Mouse (Mus musculus) MEL (cell line): Measurements from ENCODE around the gene Zfp808. TPM values are rescaled to one million over a fixed set of nuclear protein-coding genes. Genes with fewer than 3 reads are reported as not detected.
A peak's percentile ranks its signal among the peaks of the same experiment; 100 is the strongest.
"Not testable (repeated sequence)": the region's sequence is repeated elsewhere in the genome, so short reads cannot be mapped to it uniquely, and the experiment has no call there.

ENCODE experiments used
- DNase-seq: peaks from one replicate; pipeline ENCODE4 v3.0.0; 2011; ENCODE audit warnings: low read depth, low spot score
- H3K27ac ChIP-seq: 2 replicates; pipeline ENCODE4 v1.5.1; 2012; ENCODE audit warnings: low read depth, mild to moderate bottlenecking, control low read depth, low read length, moderate library complexity; ENCODE audit not compliant: control insufficient read depth
- H3K27me3 ChIP-seq, 2 experiments: fragments of 150-350 bp in 1 of 2; sonication (generic) in 1 of 2; 2 replicates each; pipeline ENCODE4 v1.6.1; 2012; ENCODE audit warnings: low read length in 2 of 2, mild to moderate bottlenecking in 2 of 2, improper control_type of control experiment in 1 of 2, moderate library complexity in 1 of 2; ENCODE audit not compliant: insufficient read depth in 2 of 2, control insufficient read depth in 1 of 2
- H3K36me3 ChIP-seq, 2 experiments: 2 replicates each; pipeline ENCODE4 v1.6.1; 2012 to 2014; ENCODE audit warnings: low read length in 2 of 2, improper control_type of control experiment in 1 of 2, inconsistent platforms in 1 of 2, mild to moderate bottlenecking in 1 of 2; ENCODE audit not compliant: insufficient read depth in 2 of 2, control insufficient read depth in 1 of 2
- H3K4me1 ChIP-seq, 2 experiments: fragments of 150-350 bp in 1 of 2; sonication (generic) in 1 of 2; 2 replicates each; pipeline ENCODE4 v1.6.1; 2012; ENCODE audit warnings: low read length in 2 of 2, improper control_type of control experiment in 1 of 2, mild to moderate bottlenecking in 1 of 2; ENCODE audit not compliant: insufficient read depth in 2 of 2, control insufficient read depth in 1 of 2
- H3K4me3 ChIP-seq, 2 experiments: fragments of 150-350 bp in 1 of 2; sonication (generic) in 1 of 2; 2 replicates each; pipeline ENCODE4 v1.5.1; 2012; ENCODE audit warnings: low read depth in 2 of 2, low read length in 2 of 2, mild to moderate bottlenecking in 2 of 2, moderate library complexity in 2 of 2, control low read depth in 1 of 2, improper control_type of control experiment in 1 of 2; ENCODE audit not compliant: control insufficient read depth in 1 of 2, insufficient read depth in 1 of 2
- H3K79me2 ChIP-seq: 2 replicates; pipeline ENCODE4 v1.6.1; 2012; ENCODE audit warnings: mild to moderate bottlenecking, low read length, moderate library complexity; ENCODE audit not compliant: control insufficient read depth, poor library complexity, insufficient read depth
- H3K9ac ChIP-seq: 2 replicates; pipeline ENCODE4 v1.6.1; 2012; ENCODE audit warnings: low read depth, mild to moderate bottlenecking, control low read depth, low read length, moderate library complexity; ENCODE audit not compliant: control insufficient read depth, poor library complexity, severe bottlenecking
- H3K9me3 ChIP-seq: fragments of 150-350 bp; sonication (generic); replicated peaks from 2 replicates; pipeline ENCODE4 v1.6.1; 2012; ENCODE audit warnings: mild to moderate bottlenecking, low read length, improper control_type of control experiment, moderate library complexity; ENCODE audit not compliant: insufficient read depth
- CHD1 ChIP-seq: IDR thresholded peaks from 2 replicates; pipeline ENCODE4 v1.6.1; 2012; ENCODE audit warnings: low read depth, mild to moderate bottlenecking, inconsistent platforms, low read length, improper control_type of control experiment
- CTCF ChIP-seq, 3 experiments: IDR thresholded peaks in 2 of 3; conservative IDR thresholded peaks in 1 of 3; 2 replicates each; pipeline ENCODE4 v1.5.1; 2011 to 2012; ENCODE audit warnings: low read length in 3 of 3, low read depth in 2 of 3, mild to moderate bottlenecking in 2 of 3, improper control_type of control experiment in 1 of 3, inconsistent platforms in 1 of 3, mixed read lengths in 1 of 3, moderate library complexity in 1 of 3; ENCODE audit not compliant: control insufficient read depth in 1 of 3, insufficient read depth in 1 of 3, poor library complexity in 1 of 3, severe bottlenecking in 1 of 3
- E2F4 ChIP-seq: IDR thresholded peaks from 2 replicates; pipeline ENCODE4 v1.6.1; 2011; ENCODE audit warnings: low read depth, low read length, improper control_type of control experiment, borderline replicate concordance
- EP300 ChIP-seq, 2 experiments: IDR thresholded peaks; 2 replicates each; pipeline ENCODE4 v1.6.1; 2011; ENCODE audit warnings: improper control_type of control experiment in 2 of 2, low read length in 2 of 2, low read depth in 1 of 2, mild to moderate bottlenecking in 1 of 2
- HCFC1 ChIP-seq: IDR thresholded peaks from 2 replicates; pipeline ENCODE4 v1.6.1; 2012; ENCODE audit warnings: low read depth, mild to moderate bottlenecking, inconsistent platforms, low read length, improper control_type of control experiment, moderate library complexity
- JUND ChIP-seq: IDR thresholded peaks from 2 replicates; pipeline ENCODE4 v1.6.1; 2011; ENCODE audit warnings: low read depth, mild to moderate bottlenecking, improper control_type of control experiment, low read length
- MAX ChIP-seq: IDR thresholded peaks from 2 replicates; pipeline ENCODE4 v1.6.1; 2011; ENCODE audit warnings: low read length, improper control_type of control experiment
- MYB ChIP-seq: IDR thresholded peaks from 2 replicates; pipeline ENCODE4 v1.6.1; 2011; ENCODE audit warnings: mild to moderate bottlenecking, low read depth, low read length, improper control_type of control experiment
- MYC ChIP-seq: IDR thresholded peaks from 2 replicates; pipeline ENCODE4 v1.6.1; 2011; ENCODE audit warnings: low read depth, mild to moderate bottlenecking, low read length, improper control_type of control experiment, moderate library complexity
- NRF1 ChIP-seq: IDR thresholded peaks from 2 replicates; pipeline ENCODE4 v1.6.1; 2014; ENCODE audit warnings: low read depth, mild to moderate bottlenecking, inconsistent platforms, low read length, improper control_type of control experiment, moderate library complexity; ENCODE audit not compliant: poor library complexity, insufficient read depth, severe bottlenecking
- POLR2AphosphoS5 ChIP-seq: IDR thresholded peaks from 2 replicates; pipeline ENCODE4 v1.6.1; 2012; ENCODE audit warnings: low read depth, borderline replicate concordance, mild to moderate bottlenecking, inconsistent platforms, low read length, moderate library complexity, mixed read lengths
- RAD21 ChIP-seq: IDR thresholded peaks from 2 replicates; pipeline ENCODE4 v1.6.1; 2011; ENCODE audit warnings: mild to moderate bottlenecking, low read depth, low read length, improper control_type of control experiment
- SMC3 ChIP-seq: IDR thresholded peaks from 2 replicates; pipeline ENCODE4 v1.6.1; 2011; ENCODE audit warnings: low read depth, low read length, improper control_type of control experiment
- UBTF ChIP-seq: IDR thresholded peaks from 2 replicates; pipeline ENCODE4 v1.6.1; 2012; ENCODE audit warnings: low read depth, mild to moderate bottlenecking, inconsistent platforms, low read length, improper control_type of control experiment, moderate library complexity, borderline replicate concordance; ENCODE audit not compliant: insufficient read depth
- USF1 ChIP-seq: IDR thresholded peaks from 2 replicates; pipeline ENCODE4 v1.6.1; 2014; ENCODE audit warnings: low read depth, mild to moderate bottlenecking, inconsistent platforms, low read length, improper control_type of control experiment, moderate library complexity
- USF2 ChIP-seq, 2 experiments: IDR thresholded peaks; 2 replicates each; pipeline ENCODE4 v1.6.1; 2011 to 2012; ENCODE audit warnings: improper control_type of control experiment in 2 of 2, low read length in 2 of 2, borderline replicate concordance in 1 of 2, inconsistent platforms in 1 of 2, low read depth in 1 of 2, mild to moderate bottlenecking in 1 of 2; ENCODE audit not compliant: insufficient read depth in 1 of 2
- ZC3H11A ChIP-seq: IDR thresholded peaks from 2 replicates; pipeline ENCODE4 v1.6.1; 2012; ENCODE audit warnings: low read depth, mild to moderate bottlenecking, inconsistent platforms, low read length, improper control_type of control experiment
- polyA plus RNA-seq, 2 experiments: library from polyadenylated mRNA; stranded (reverse) in 1 of 2; unstranded in 1 of 2; fragments of >175 nt in 1 of 2; fragments of >200 nt in 1 of 2; gene quantifications; 2 replicates each; pipeline versions ENCODE4 v1.2.1 to v1.2.4; 2012; ENCODE audit warnings: low replicate concordance in 2 of 2, low read depth in 1 of 2; ENCODE audit not compliant: insufficient read length in 2 of 2, insufficient read depth in 1 of 2, missing spikeins in 1 of 2
- total RNA-seq: library from RNA; depleted of rRNA; stranded (reverse); fragments of 300-350 nt; gene quantifications from 2 replicates; pipeline ENCODE4 v1.2.3, GENCODE M21; 2012

Gene Zfp808
- total and polyA plus RNA-seq, 3 experiments, result 3.1 to 80.4 (median 4.1) TPM

DNA sequence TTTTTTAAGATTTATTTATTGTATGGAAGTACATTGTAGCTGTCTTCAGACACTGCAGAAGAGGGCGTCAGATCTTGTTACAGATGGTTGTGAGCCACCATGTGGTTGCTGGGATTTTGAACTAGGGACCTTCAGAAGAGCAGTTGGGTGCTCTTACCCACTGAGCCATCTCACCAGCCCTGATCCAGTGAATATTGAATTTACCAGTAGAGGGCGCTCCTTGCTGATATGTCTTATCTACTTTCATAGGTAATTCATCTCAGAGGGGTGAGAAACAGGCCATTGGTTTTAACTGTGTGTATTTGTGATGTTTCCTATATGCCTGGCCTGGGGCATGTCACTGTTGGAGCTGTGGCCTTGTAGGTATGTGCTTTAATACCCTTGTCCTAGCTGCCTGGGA is 13.8 kb upstream of the Zfp808 start:
- TF ChIP-seq CTCF (IDR thresholded peaks at IDR 0.05 in 2 of 3, conservative IDR thresholded peaks at IDR 0.05 in 1 of 3; ENCODE audit: control insufficient read depth in 1 of 3, insufficient read depth in 1 of 3, low read depth in 2 of 3, low read length in 3 of 3, poor library complexity in 1 of 3, severe bottlenecking in 1 of 3), result peak in 1 of 3 experiments; percentile 24; a peak in 2 of 6 replicates
- not testable (repeated sequence) for H3K79me2 ChIP-seq, H3K9me3 ChIP-seq, H3K9ac ChIP-seq, H3K4me1 ChIP-seq, H3K4me3 ChIP-seq, H3K27me3 ChIP-seq, H3K27ac ChIP-seq, H3K36me3 ChIP-seq
- peak; percentile 15 for DNase-seq

DNA sequence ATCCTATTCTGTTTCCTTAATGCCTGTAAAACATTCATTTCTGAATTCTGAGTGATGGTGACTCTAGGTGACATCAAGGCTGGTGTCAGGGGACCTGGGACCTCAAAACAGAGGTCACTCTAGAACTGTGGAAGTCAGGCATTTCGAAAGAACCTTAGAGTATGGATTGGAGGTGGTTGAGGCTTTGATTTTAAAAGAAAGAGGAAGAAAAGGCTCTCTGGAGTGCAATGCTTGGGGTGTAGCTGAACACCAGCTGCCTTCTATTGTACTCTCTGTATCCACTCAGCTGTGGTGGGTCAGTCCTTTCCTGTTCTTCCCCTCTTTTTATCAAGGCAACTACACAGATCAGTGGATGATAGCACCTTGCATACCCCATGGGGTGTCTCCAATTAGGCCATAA is 8.1 kb upstream of the Zfp808 start:
- H3K4me1 ChIP-seq, H3K27ac ChIP-seq, H3K9me3 ChIP-seq, H3K36me3 ChIP-seq, H3K9ac ChIP-seq, H3K79me2 ChIP-seq, H3K4me3 ChIP-seq, H3K27me3 ChIP-seq, DNase-seq: not testable (repeated sequence)

GRCm38 (mm10) chr13:62181835-62182755 is 52.4 kb downstream of the Zfp808 start:
- not testable (repeated sequence) for H3K27me3 ChIP-seq, H3K9me3 ChIP-seq, DNase-seq, H3K79me2 ChIP-seq, H3K36me3 ChIP-seq, H3K4me3 ChIP-seq, H3K9ac ChIP-seq, H3K4me1 ChIP-seq, H3K27ac ChIP-seq

DNA sequence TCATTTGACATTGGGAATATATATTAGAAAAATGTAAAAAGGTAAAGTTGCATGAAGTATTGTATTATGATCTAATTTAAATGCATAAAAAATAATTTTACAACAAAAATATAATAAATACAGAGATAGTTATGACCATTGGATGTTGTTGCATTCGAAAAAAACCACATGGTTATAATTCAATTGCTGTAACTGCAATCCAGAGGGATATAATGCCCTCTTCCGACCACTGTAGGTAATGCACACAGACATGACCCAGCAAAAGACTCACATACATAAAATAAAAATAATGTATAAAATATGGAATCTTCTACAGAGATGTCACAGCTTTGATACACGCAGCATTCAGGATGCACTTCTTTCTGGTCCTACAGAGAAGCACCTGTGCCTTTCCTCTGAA is 115.6 kb downstream of the Zfp808 start:
- peak; percentile 28 for DNase-seq
- Histone ChIP-seq H3K4me1 (no peaks in the 10 kb centered on the region), H3K27ac (no peak overlapping the region), H3K36me3 (no peaks in the 10 kb centered on the region), H3K9me3 (no peaks in the 10 kb centered on the region), H3K27me3 (no peaks in the 10 kb centered on the region), H3K79me2 (no peaks in the 10 kb centered on the region), H3K4me3 (no peak overlapping the region), H3K9ac (no peak overlapping the region)
- TF ChIP-seq MYB, result no peak
- no peak for TF ChIP-seq CHD1
- no peak for TF ChIP-seq MYC
- TF ChIP-seq RAD21, result peak; percentile 59
- no peak for TF ChIP-seq E2F4
- TF ChIP-seq UBTF, result no peak
- peak; percentile 40 for TF ChIP-seq SMC3
- no peak for TF ChIP-seq USF2 (IDR thresholded peaks at IDR 0.05; ENCODE audit: borderline replicate concordance in 1 of 2, insufficient read depth in 1 of 2, low read depth in 1 of 2, low read length in 2 of 2)
- no peak for TF ChIP-seq POLR2AphosphoS5
- TF ChIP-seq USF1, result no peak
- TF ChIP-seq NRF1, result no peak
- TF ChIP-seq ZC3H11A, result peak; percentile 26; the same call in 1 of the 2 replicates
- no peak for TF ChIP-seq HCFC1
- TF ChIP-seq JUND, result no peak
- TF ChIP-seq EP300 (IDR thresholded peaks at IDR 0.05; ENCODE audit: low read depth in 1 of 2, low read length in 2 of 2), result no peak
- no peak for TF ChIP-seq MAX
- TF ChIP-seq CTCF (IDR thresholded peaks at IDR 0.05 in 2 of 3, conservative IDR thresholded peaks at IDR 0.05 in 1 of 3; ENCODE audit: control insufficient read depth in 1 of 3, insufficient read depth in 1 of 3, low read depth in 2 of 3, low read length in 3 of 3, poor library complexity in 1 of 3, severe bottlenecking in 1 of 3), result peak in 2 of 3 experiments; percentile 23 to 45; a peak in 3 of 6 replicates
